Mouse (Mus musculus) kidney, postnatal 10 days (tissue): ENCODE data around the gene Nkg7.
A peak's percentile ranks its signal among the peaks of the same experiment; 100 is the strongest.
"Not testable (repeated sequence)": the region's sequence is repeated elsewhere in the genome, so short reads cannot be mapped to it uniquely, and the experiment has no call there.

Experiments used
- DNase-seq: peaks from one replicate; pipeline ENCODE4 v3.0.0; 2021; ENCODE audit warnings: mixed read lengths

Gene Nkg7

GRCm38 (mm10) chr7:43436341-43437255 lies at the start of gene Nkg7:
TSS of gene Nkg7 (plus strand) at chr7:43437073.
- DNase-seq: no peak

DNA sequence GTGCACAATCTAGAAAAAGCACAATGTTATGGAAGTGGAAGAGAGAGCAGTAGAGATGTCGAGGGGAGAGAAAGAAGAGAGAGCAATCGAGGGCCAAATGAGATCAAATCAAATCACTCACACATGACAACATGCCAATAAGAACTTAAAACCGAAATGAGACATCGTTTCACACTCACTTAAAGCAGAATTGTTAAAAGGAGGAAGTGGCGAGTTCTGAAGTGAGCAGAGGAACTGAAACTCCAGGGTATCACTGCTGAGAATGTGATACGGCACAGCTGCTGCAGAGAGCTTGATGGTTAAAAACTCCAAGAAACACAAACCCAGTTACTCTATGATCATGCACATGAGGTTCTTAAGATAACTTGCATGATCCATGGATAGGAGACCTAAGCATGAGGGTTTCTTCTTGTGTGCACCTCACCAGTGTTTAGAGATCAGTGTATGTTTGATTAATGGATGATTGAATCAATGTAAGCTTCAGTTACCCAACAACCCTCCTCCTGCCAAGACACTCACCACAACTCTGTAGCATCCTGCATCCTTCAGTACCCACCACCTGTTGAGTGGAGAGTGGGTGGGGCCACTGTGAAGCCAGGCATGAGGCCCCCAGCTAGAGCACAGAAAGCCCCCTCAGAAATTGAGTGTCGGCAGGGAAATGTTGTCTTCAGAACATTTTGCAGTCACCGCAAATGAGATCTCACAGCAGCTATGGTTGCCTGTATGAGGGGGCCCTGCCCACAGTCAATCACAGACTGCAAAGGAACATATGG lies 44.3 kb upstream of the Nkg7 start:
- no peak for DNase-seq

DNA sequence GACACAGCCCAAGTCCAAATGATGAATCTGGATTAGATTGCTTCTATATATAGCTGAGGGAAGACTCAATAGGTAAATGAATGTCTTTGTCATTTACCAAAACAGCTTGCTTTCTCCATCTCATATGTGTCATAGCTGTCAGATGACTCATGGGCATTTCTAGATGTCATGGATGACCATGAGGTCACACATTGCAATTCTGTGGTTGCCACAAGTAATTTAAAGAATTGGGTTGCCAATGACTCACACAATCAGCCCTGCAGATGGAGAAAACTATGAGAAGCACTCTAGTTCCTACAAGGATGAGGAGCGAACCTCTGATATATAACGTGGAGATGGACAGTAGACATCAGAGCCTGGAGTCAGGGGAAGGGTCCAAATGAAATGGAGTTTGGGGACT lies 37.4 kb upstream of the Nkg7 start:
- no peak for DNase-seq

- no peak for DNase-seq
Observed at GRCm38 (mm10) chr7:43402718-43403117, 34.2 kb upstream of the Nkg7 start.

- DNase-seq: no peak
Observed at GRCm38 (mm10) chr7:43407573-43407972, 29.3 kb upstream of the Nkg7 start.

- DNase-seq: no peak
Observed at GRCm38 (mm10) chr7:43408131-43408553, 28.7 kb upstream of the Nkg7 start, which contains the start of gene Siglecg. TSS of gene Siglecg (plus strand) at chr7:43408204.

GRCm38 (mm10) chr7:43409084-43409483 lies 27.8 kb upstream of the Nkg7 start:
- DNase-seq: no peak

GRCm38 (mm10) chr7:43411724-43412123 lies 25.1 kb upstream of the Nkg7 start:
- not testable (repeated sequence) for DNase-seq

DNA sequence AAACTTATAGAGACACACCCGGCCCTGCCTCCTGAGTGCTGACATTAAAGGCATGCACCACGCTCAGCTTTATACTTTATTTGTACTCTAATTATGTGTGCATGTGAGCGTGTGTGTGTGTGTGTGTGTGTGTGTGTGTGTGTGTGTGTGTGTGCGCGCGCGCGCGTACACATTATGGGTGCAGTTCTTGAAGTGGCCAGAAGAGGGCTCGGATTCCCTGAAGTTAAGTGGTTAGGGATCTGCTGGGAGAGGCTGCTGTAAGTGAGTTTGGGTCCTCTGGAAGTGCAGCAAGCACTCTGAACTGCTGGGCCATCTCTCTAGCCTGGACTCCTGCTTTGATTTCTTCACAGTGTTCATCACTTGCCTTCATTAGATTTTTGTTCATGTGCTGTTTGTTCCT lies 19.6 kb upstream of the Nkg7 start:
- DNase-seq: no peak

DNA sequence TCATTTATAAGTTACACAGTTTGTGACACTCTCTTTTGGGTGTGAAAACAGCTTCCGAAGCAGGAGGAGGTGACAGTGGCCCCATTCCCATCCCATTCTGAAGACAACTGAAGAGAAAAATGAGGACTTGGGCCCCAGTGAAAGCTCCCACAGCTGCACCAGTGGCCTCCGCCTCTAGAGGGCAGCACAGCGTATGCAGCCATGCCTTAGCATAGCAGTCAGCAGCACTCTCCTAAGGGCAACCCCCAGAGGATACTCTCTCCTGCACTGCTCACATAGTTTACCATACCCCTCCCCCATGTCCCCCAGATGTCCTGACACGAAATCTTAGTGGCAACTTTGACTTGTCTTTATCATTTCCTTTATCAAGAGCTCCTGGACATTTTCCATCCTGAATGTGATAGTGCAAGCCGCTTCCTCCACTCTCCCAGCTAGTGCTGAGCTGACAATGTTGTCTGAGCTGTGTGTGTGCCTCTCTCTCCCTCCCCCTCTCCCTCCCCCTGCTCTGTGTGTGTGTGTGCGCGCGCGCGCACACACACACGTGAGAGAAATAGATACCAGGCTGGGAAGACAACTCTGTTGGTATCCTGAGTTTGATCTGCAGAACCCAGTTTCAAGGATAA lies 13.8 kb upstream of the Nkg7 start:
- peak; percentile 94 for DNase-seq

DNA sequence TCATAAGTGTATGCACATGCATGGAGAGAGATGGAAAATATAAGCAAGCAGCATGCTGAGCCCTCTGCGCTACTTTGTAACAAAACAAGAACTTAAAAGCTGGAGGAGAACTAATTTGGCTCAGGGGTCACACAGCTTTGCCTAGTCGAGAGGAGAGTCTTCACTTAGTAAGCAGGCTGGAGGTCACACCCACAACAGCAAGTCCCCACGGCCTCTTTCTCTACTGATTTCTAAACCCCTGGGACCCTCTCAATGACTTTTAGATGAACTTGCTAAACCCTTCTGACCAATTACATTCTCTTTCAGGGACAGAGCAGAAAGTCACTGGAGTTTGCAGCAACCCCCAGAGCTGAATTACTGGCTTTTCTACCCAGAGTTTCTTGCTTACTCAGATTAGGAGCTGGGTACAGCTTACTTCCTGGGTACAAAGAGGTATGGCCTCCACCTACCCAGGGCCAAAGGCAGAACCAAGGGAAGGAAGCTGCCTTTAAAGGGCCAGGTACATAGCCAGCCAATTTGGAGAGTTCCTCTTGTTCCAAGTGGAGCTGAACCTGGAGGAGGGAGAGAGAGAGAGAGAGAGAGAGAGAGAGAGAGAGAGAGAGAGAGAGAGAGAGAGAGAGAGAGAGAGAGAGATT lies 12.8 kb upstream of the Nkg7 start:
- DNase-seq: no peak

DNA sequence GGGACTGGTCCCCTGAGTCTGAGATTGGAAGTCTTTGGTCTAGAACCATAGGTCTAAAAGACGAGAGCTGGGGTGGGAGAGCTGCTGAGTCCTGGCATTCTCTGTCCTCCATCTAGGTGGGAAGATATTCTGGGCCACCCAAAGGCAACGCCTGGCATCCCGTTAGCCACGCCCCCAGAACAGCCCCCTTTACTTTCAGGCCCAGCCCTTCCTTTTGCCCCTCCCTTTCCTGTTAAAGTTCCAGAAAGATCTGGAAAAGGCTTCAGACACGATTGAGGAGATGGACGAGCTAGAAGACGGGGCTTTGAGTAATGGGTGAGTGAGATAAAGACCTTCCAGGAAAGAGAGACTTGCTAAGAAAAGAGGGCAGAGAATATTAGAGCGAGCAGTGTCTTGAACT lies 9.5 kb upstream of the Nkg7 start, which contains the start of gene Lim2:
TSS of gene Lim2 (plus strand) at position 265 of the 400 bp plus-strand sequence.
- no peak for DNase-seq

GRCm38 (mm10) chr7:43429500-43429899 lies 7.4 kb upstream of the Nkg7 start:
- DNase-seq: no peak

DNA sequence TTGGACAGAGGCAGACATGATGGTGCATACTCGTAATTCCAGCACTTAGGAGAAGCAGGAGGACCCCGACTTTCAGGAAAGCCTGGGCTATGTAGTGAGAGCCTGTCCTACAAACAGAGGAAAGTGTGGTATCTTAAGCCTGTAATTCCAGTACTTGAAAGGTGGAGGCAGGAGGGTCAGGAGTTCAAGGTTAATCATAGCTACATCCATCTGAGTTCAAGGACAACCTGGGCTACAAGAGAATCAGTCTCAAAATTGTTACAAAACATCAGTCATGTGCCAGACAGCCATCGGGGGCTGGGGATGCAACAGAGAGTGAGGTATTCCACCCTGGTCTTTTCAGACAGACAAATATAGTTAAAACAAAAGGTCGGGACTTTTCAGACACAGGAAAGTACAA lies 4.0 kb upstream of the Nkg7 start:
- no peak for DNase-seq

- DNase-seq: no peak
Observed at GRCm38 (mm10) chr7:43434676-43435075, 2.2 kb upstream of the Nkg7 start.

DNA sequence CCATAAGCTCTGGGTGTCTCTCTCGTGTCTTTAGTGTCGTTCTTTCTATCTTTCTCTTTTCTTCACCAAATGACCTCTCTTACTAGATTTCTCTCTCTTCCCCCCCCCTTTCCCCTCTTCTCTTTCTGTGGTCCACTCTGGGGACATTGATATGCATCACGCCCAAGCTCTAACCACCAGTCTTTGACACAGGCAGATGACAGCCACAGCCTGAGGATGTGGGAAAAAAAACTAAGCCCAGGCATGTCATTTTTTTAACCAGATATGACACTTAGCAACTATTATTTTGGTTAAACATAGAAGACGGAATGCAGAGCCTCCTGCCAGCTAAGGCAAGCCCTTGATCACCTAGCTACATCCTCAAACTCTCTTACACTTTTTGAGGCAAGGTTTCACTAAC lies 1.7 kb downstream of the Nkg7 start:
- no peak for DNase-seq

DNA sequence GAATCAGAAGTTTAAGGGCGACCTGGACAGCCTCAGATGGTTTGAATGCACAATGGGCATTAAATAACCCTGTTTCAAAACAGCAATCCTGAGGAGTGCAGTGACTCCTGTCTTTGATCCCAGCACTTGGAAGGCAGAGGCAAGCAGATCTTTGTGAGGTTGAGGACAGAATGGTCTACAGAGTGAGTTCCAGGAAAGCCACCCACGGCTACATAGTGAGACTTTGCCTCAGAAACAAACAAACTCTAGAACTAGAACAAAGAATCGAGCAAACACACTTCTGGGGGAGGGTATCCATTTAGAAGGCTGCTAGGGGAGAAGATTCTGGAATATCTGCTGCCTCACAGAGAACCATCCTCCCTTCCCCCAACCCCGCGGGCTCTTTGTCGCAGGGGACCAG lies 3.6 kb downstream of the Nkg7 start, which contains the start of gene Cldnd2:
TSS of gene Cldnd2 (plus strand) at position 301 of the 400 bp plus-strand sequence.
- DNase-seq: no peak

GRCm38 (mm10) chr7:43441071-43441470 lies 4.2 kb downstream of the Nkg7 start:
- DNase-seq: no peak

GRCm38 (mm10) chr7:43442684-43443083 lies 5.8 kb downstream of the Nkg7 start:
- peak; percentile 40 for DNase-seq

GRCm38 (mm10) chr7:43443126-43443916 lies 6.4 kb downstream of the Nkg7 start:
- peak; percentile 91 for DNase-seq

- DNase-seq: peak; percentile 97
Observed at GRCm38 (mm10) chr7:43443917-43444293, 7.0 kb downstream of the Nkg7 start, which contains the start of the genes Etfb and Gm45233. TSS of gene Etfb (plus strand) at chr7:43444083. TSS of gene Gm45233 (plus strand) at chr7:43444128.

GRCm38 (mm10) chr7:43447801-43448200 lies 10.9 kb downstream of the Nkg7 start:
- DNase-seq: no peak
